Mouse (Mus musculus) layer of hippocampus, adult 2 months (tissue): ENCODE data around the gene Rplp1. TPM values are rescaled to one million over a fixed set of nuclear protein-coding genes. Genes with fewer than 3 reads are reported as not detected.

Source experiments
- DNase-seq, 2 experiments: peaks; one replicate each; pipeline ENCODE4 v3.0.0; 2022; ENCODE audit warnings: low spot score in 2 of 2
- H3K27ac ChIP-seq: fragments of 200-600 bp; 2 replicates; pipeline ENCODE4 v1.8.1; 2022
- H3K4me3 ChIP-seq: fragments of 200-600 bp; 2 replicates; pipeline ENCODE4 v1.8.1; 2022; ENCODE audit warnings: mild to moderate bottlenecking
- CTCF ChIP-seq: fragments of 200-600 bp; conservative IDR thresholded peaks from 2 replicates; pipeline ENCODE4 v1.8.1; 2022; ENCODE audit warnings: antibody characterized with exemption, mild to moderate bottlenecking, moderate library complexity
- total RNA-seq, 2 experiments: library from RNA; stranded (reverse); gene quantifications; 2 replicates each; pipeline ENCODE4 v1.2.3; 2021

The Rplp1 gene
- total RNA-seq, 2 experiments from 2014 or later, result 1,620 to 1,656 TPM

GRCm38 (mm10) chr9:61884375-61884774 lies 30.0 kb downstream of the Rplp1 start:
- no peak overlapping the region for H3K4me3 ChIP-seq
- no peak for TF ChIP-seq CTCF
- H3K27ac ChIP-seq, result no peak overlapping the region
- no peak for DNase-seq

- H3K27ac ChIP-seq, result no peak overlapping the region
- TF ChIP-seq CTCF, result no peak
- no peak overlapping the region for H3K4me3 ChIP-seq
- no peak for DNase-seq
These were observed 32.2 kb downstream of the Rplp1 start for GRCm38 (mm10) chr9:61882179-61882578.

GRCm38 (mm10) chr9:61878889-61879288 lies 35.5 kb downstream of the Rplp1 start:
- TF ChIP-seq CTCF, result peak; percentile 81
- H3K4me3 ChIP-seq, result no peak overlapping the region
- no peak overlapping the region for H3K27ac ChIP-seq

GRCm38 (mm10) chr9:61877373-61878112 lies 36.8 kb downstream of the Rplp1 start:
- H3K27ac ChIP-seq, result no peak overlapping the region
- no peak for DNase-seq
- no peak overlapping the region for H3K4me3 ChIP-seq
- peak; percentile 16 for TF ChIP-seq CTCF

More at GRCm38 (mm10) chr9:61878889-61879288, 35.5 kb downstream of the Rplp1 start:
- peak; percentile 63 to 76 for DNase-seq

GRCm38 (mm10) chr9:61873325-61873724 lies 41.0 kb downstream of the Rplp1 start:
- Histone ChIP-seq H3K27ac (peak overlapping the region; percentile 14; the same call in 1 of the 2 replicates), H3K4me3 (no peak overlapping the region)
- no peak for DNase-seq
- TF ChIP-seq CTCF, result no peak

- DNase-seq, result peak in 1 of 2 experiments; percentile 28
- H3K4me3 ChIP-seq, result no peak overlapping the region
- peak overlapping the region; percentile 24; the same call in 1 of the 2 replicates for H3K27ac ChIP-seq
- TF ChIP-seq CTCF, result no peak
These were observed 41.9 kb downstream of the Rplp1 start for GRCm38 (mm10) chr9:61872246-61872941.

- peak overlapping the region; percentile 24; the same call in 1 of the 2 replicates for H3K27ac ChIP-seq
- DNase-seq, result no peak
- no peak for TF ChIP-seq CTCF
- H3K4me3 ChIP-seq, result no peak overlapping the region
These were observed 42.5 kb downstream of the Rplp1 start for GRCm38 (mm10) chr9:61871839-61872238.

GRCm38 (mm10) chr9:61867659-61868058 lies 46.7 kb downstream of the Rplp1 start:
- DNase-seq, result no peak
- Histone ChIP-seq H3K27ac (no peak overlapping the region), H3K4me3 (no peak overlapping the region)
- no peak for TF ChIP-seq CTCF

Other genes starting within 250 kb of the Rplp1 start
- 1 to 10 TPM; 1.5 to 3.9 TPM for gene Kif23, start 32.2 kb upstream of the Rplp1 start, total RNA-seq
- 1 to 10 TPM; 3.9 to 6.3 TPM for gene Paqr5, start 112.3 kb upstream of the Rplp1 start, total RNA-seq
- 10 to 100 TPM; 23.9 to 27.5 TPM for gene Glce, start 208.1 kb upstream of the Rplp1 start, total RNA-seq